Mouse (Mus musculus) neural tube, embryonic 15.5 days (tissue): ENCODE results near the gene Sdccag8. TPM values are rescaled to one million over a fixed set of nuclear protein-coding genes. Genes with fewer than 3 reads are reported as not detected.

ENCODE experiments used
- ATAC-seq: fragments of 200-750 bp; cut with Nextera tagmentation; 2 replicates; pipeline ENCODE4 v1.8.0; 2017; ENCODE audit warnings: mild to moderate bottlenecking, moderate TSS enrichment, moderate library complexity; ENCODE audit not compliant: low FRiP score
- H3K27ac ChIP-seq: fragments of 300-500 bp; sonication (generic); replicated peaks from 2 replicates; pipeline ENCODE4 v1.5.1; 2015; ENCODE audit warnings: mild to moderate bottlenecking, inconsistent platforms
- H3K27me3 ChIP-seq: fragments of 300-500 bp; sonication (generic); replicated peaks from 2 replicates; pipeline ENCODE4 v1.6.1; 2015; ENCODE audit warnings: inconsistent platforms
- H3K36me3 ChIP-seq: fragments of 300-500 bp; sonication (generic); 2 replicates; pipeline ENCODE4 v1.6.1; 2015; ENCODE audit warnings: inconsistent platforms
- H3K4me1 ChIP-seq: fragments of 300-500 bp; sonication (generic); 2 replicates; pipeline ENCODE4 v1.6.1; 2015; ENCODE audit warnings: inconsistent platforms
- H3K4me2 ChIP-seq: fragments of 300-500 bp; sonication (generic); 2 replicates; pipeline ENCODE4 v1.6.1; 2015; ENCODE audit warnings: inconsistent platforms, mild to moderate bottlenecking, moderate library complexity
- H3K4me3 ChIP-seq: fragments of 300-500 bp; sonication (generic); replicated peaks from 2 replicates; pipeline ENCODE4 v1.5.1; 2015; ENCODE audit warnings: mild to moderate bottlenecking, inconsistent platforms
- H3K9ac ChIP-seq: fragments of 300-500 bp; sonication (generic); replicated peaks from 2 replicates; pipeline ENCODE4 v1.6.1; 2015; ENCODE audit warnings: mild to moderate bottlenecking, inconsistent platforms
- H3K9me3 ChIP-seq: fragments of 300-500 bp; sonication (generic); replicated peaks from 2 replicates; pipeline ENCODE4 v1.6.1; 2016; ENCODE audit warnings: inconsistent platforms
- WGBS: fragments of 180-500 bp; shearing (Covaris S2); methylation state at CpG from one replicate; pipeline ENCODE4 v1.1.7; 2015; ENCODE audit warnings: mixed read lengths; 5-methylcytosine and 5-hydroxymethylcytosine counted together
- polyA plus RNA-seq: library from polyadenylated mRNA; unstranded; fragments of >200 nt; fragmentation: Nextera tagmentation; extraction: Ambion mirVana; gene quantifications from 2 replicates; pipeline ENCODE4 v1.2.1, GENCODE M21; 2015

Gene Sdccag8
- polyA plus RNA-seq, 1 experiment from 2014 or later, result 20.5 TPM

GRCm38 (mm10) chr1:177008777-177009176, 194.3 kb downstream of the Sdccag8 start:
- Histone ChIP-seq H3K4me2 (no peak overlapping the region), H3K9me3 (no peaks in the 10 kb centered on the region), H3K4me3 (no peak overlapping the region), H3K4me1 (peaks cover 26% of the 10 kb centered on the region), H3K27ac (no peak overlapping the region), H3K36me3 (no peaks in the 10 kb centered on the region), H3K9ac (no peak overlapping the region), H3K27me3 (no peaks in the 10 kb centered on the region)
- no peak for ATAC-seq
- whole genome bisulfite sequencing, result 80% methylated on average over 1 of the region's 1 CpGs

GRCm38 (mm10) chr1:177010041-177010440, 195.6 kb downstream of the Sdccag8 start:
- Histone ChIP-seq H3K27ac (no peak overlapping the region), H3K4me1 (peaks cover 28% of the 10 kb centered on the region), H3K9ac (no peak overlapping the region), H3K27me3 (no peaks in the 10 kb centered on the region), H3K4me2 (no peak overlapping the region), H3K36me3 (no peaks in the 10 kb centered on the region), H3K9me3 (no peaks in the 10 kb centered on the region), H3K4me3 (no peak overlapping the region)
- ATAC-seq, result no peak; the same call in 1 of the 2 replicates
- 25% methylated on average over 3 of the region's 3 CpGs for WGBS

- H3K9ac ChIP-seq, result no peak overlapping the region
- no peaks in the 10 kb centered on the region for H3K9me3 ChIP-seq
- H3K4me3 ChIP-seq, result no peak overlapping the region
- WGBS, result 60% methylated on average over 6 of the region's 6 CpGs
- H3K27ac ChIP-seq, result no peak overlapping the region
- H3K36me3 ChIP-seq, result no peaks in the 10 kb centered on the region
- H3K27me3 ChIP-seq, result no peaks in the 10 kb centered on the region
- no peak overlapping the region for H3K4me2 ChIP-seq
- H3K4me1 ChIP-seq, result peaks cover 29% of the 10 kb centered on the region
- ATAC-seq, result no peak
These were observed 196.3 kb downstream of the Sdccag8 start for GRCm38 (mm10) chr1:177010607-177011302.

GRCm38 (mm10) chr1:177011688-177012087, 197.2 kb downstream of the Sdccag8 start:
- H3K4me3 ChIP-seq, result no peak overlapping the region
- no peaks in the 10 kb centered on the region for H3K36me3 ChIP-seq
- H3K27me3 ChIP-seq, result no peaks in the 10 kb centered on the region
- no peak overlapping the region for H3K4me2 ChIP-seq
- WGBS, result 87% methylated on average over 13 of the region's 13 CpGs
- peaks cover 35% of the 10 kb centered on the region for H3K4me1 ChIP-seq
- H3K9me3 ChIP-seq, result no peaks in the 10 kb centered on the region
- H3K27ac ChIP-seq, result no peak overlapping the region
- ATAC-seq, result no peak
- no peak overlapping the region for H3K9ac ChIP-seq

- ATAC-seq, result no peak
- Histone ChIP-seq H3K4me3 (no peak overlapping the region), H3K9me3 (no peaks in the 10 kb centered on the region), H3K4me2 (no peak overlapping the region), H3K36me3 (no peaks in the 10 kb centered on the region), H3K27ac (no peak overlapping the region), H3K4me1 (peaks cover 37% of the 10 kb centered on the region), H3K9ac (no peak overlapping the region), H3K27me3 (no peaks in the 10 kb centered on the region)
- 32% methylated on average over 3 of the region's 3 CpGs for WGBS
These were observed 198.3 kb downstream of the Sdccag8 start for GRCm38 (mm10) chr1:177012774-177013173.

GRCm38 (mm10) chr1:177013313-177013712, 198.9 kb downstream of the Sdccag8 start:
- Histone ChIP-seq H3K4me2 (no peak overlapping the region), H3K36me3 (no peaks in the 10 kb centered on the region), H3K9ac (no peak overlapping the region), H3K4me3 (no peak overlapping the region), H3K4me1 (peaks cover 37% of the 10 kb centered on the region), H3K9me3 (no peaks in the 10 kb centered on the region), H3K27ac (no peak overlapping the region), H3K27me3 (no peaks in the 10 kb centered on the region)
- ATAC-seq, result no peak
- 84% methylated on average over 1 of the region's 1 CpGs for WGBS

GRCm38 (mm10) chr1:177013776-177014175, 199.3 kb downstream of the Sdccag8 start:
- Histone ChIP-seq H3K4me2 (no peak overlapping the region), H3K27ac (no peak overlapping the region), H3K27me3 (no peaks in the 10 kb centered on the region), H3K36me3 (no peaks in the 10 kb centered on the region), H3K4me1 (peaks cover 37% of the 10 kb centered on the region), H3K9ac (no peak overlapping the region), H3K4me3 (no peak overlapping the region), H3K9me3 (no peaks in the 10 kb centered on the region)
- WGBS, result 87% methylated on average over 3 of the region's 3 CpGs
- ATAC-seq, result no peak

GRCm38 (mm10) chr1:177014346-177014745, 199.9 kb downstream of the Sdccag8 start:
- H3K36me3 ChIP-seq, result no peaks in the 10 kb centered on the region
- peak overlapping the region; percentile 41; the same call in 1 of the 2 replicates for H3K27ac ChIP-seq
- no peaks in the 10 kb centered on the region for H3K27me3 ChIP-seq
- no peak; the same call in 1 of the 2 replicates for ATAC-seq
- H3K9me3 ChIP-seq, result no peaks in the 10 kb centered on the region
- H3K4me3 ChIP-seq, result no peak overlapping the region
- no peak overlapping the region for H3K9ac ChIP-seq
- H3K4me1 ChIP-seq, result peaks cover 37% of the 10 kb centered on the region
- 78% methylated on average over 2 of the region's 2 CpGs for WGBS
- H3K4me2 ChIP-seq, result no peak overlapping the region

GRCm38 (mm10) chr1:177014921-177015439, 200.5 kb downstream of the Sdccag8 start:
- Histone ChIP-seq H3K27me3 (no peaks in the 10 kb centered on the region), H3K9ac (no peak overlapping the region), H3K4me2 (no peak overlapping the region), H3K4me3 (no peak overlapping the region), H3K9me3 (no peaks in the 10 kb centered on the region), H3K4me1 (peaks cover 33% of the 10 kb centered on the region), H3K36me3 (no peaks in the 10 kb centered on the region), H3K27ac (peak overlapping the region; percentile 41; the same call in 1 of the 2 replicates)
- 57% methylated on average over 6 of the region's 6 CpGs for WGBS
- peak; percentile 13; the same call in 1 of the 2 replicates for ATAC-seq

GRCm38 (mm10) chr1:177015917-177016316, 201.5 kb downstream of the Sdccag8 start:
- no peak overlapping the region for H3K27ac ChIP-seq
- H3K9ac ChIP-seq, result no peak overlapping the region
- H3K36me3 ChIP-seq, result no peaks in the 10 kb centered on the region
- no peaks in the 10 kb centered on the region for H3K27me3 ChIP-seq
- 37% methylated on average over 3 of the region's 3 CpGs for WGBS
- no peak overlapping the region for H3K4me2 ChIP-seq
- no peak for ATAC-seq
- H3K4me3 ChIP-seq, result no peak overlapping the region
- peaks cover 23% of the 10 kb centered on the region; the same call in 1 of the 2 replicates for H3K4me1 ChIP-seq
- no peaks in the 10 kb centered on the region for H3K9me3 ChIP-seq

- Histone ChIP-seq H3K36me3 (no peaks in the 10 kb centered on the region), H3K4me3 (no peak overlapping the region), H3K9ac (no peak overlapping the region), H3K27me3 (no peaks in the 10 kb centered on the region), H3K27ac (peak overlapping the region; percentile 23; the same call in 1 of the 2 replicates), H3K4me1 (peaks cover 16% of the 10 kb centered on the region; the same call in 1 of the 2 replicates), H3K4me2 (no peak overlapping the region), H3K9me3 (no peaks in the 10 kb centered on the region)
- no peak for ATAC-seq
- 92% methylated on average over 2 of the region's 2 CpGs for WGBS
These were observed 202.3 kb downstream of the Sdccag8 start for GRCm38 (mm10) chr1:177016729-177017128.

GRCm38 (mm10) chr1:177018750-177019149, 204.3 kb downstream of the Sdccag8 start:
- Histone ChIP-seq H3K9me3 (no peaks in the 10 kb centered on the region), H3K4me2 (no peak overlapping the region), H3K36me3 (peaks cover 8% of the 10 kb centered on the region), H3K27me3 (no peaks in the 10 kb centered on the region), H3K9ac (no peak overlapping the region), H3K4me3 (no peak overlapping the region), H3K27ac (no peak overlapping the region), H3K4me1 (peaks cover 16% of the 10 kb centered on the region; the same call in 1 of the 2 replicates)
- WGBS, result 93% methylated on average over 1 of the region's 1 CpGs
- ATAC-seq, result no peak
